Mouse (Mus musculus) inflammation-experienced regulatory T-cells (primary cell): Measurements from ENCODE around the gene Tmprss12. TPM values are rescaled to one million over a fixed set of nuclear protein-coding genes. Genes with fewer than 3 reads are reported as not detected.

Experiments used
- polyA plus RNA-seq, 2 experiments: library from polyadenylated mRNA; unstranded; fragments of 100-300 nt; shearing (Covaris generic); gene quantifications; one replicate each; pipeline ENCODE4 v1.2.1; 2017

Tmprss12 gene
- polyA plus RNA-seq = 1 to 10 TPM in 1 of 2 experiments, under 1 TPM in 1; 0.11 to 1.0 TPM

DNA sequence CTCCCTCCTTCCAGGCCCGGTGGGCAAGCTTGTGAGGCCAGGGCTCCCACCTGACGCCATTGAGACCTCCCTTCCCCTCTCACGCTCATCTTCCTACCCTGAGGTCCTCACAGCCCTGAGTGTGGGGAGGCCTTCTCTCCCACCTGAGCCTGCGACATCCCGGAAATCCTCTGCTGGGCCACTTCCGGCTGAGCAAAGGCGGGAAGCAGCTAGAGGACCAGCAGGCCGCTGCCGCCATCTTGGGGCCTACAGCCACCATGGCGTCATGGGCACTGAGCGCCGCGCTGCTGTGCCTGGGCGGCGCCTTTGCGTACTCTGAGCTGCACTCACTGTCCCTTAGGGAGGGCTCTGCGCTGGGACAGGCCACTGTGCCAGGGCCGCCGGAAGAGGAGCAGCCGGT, at the start of gene Tmprss12:
Gene Tmprss12, plus strand, starts transcription at position 212 of the 400 bp plus-strand sequence.

DNA sequence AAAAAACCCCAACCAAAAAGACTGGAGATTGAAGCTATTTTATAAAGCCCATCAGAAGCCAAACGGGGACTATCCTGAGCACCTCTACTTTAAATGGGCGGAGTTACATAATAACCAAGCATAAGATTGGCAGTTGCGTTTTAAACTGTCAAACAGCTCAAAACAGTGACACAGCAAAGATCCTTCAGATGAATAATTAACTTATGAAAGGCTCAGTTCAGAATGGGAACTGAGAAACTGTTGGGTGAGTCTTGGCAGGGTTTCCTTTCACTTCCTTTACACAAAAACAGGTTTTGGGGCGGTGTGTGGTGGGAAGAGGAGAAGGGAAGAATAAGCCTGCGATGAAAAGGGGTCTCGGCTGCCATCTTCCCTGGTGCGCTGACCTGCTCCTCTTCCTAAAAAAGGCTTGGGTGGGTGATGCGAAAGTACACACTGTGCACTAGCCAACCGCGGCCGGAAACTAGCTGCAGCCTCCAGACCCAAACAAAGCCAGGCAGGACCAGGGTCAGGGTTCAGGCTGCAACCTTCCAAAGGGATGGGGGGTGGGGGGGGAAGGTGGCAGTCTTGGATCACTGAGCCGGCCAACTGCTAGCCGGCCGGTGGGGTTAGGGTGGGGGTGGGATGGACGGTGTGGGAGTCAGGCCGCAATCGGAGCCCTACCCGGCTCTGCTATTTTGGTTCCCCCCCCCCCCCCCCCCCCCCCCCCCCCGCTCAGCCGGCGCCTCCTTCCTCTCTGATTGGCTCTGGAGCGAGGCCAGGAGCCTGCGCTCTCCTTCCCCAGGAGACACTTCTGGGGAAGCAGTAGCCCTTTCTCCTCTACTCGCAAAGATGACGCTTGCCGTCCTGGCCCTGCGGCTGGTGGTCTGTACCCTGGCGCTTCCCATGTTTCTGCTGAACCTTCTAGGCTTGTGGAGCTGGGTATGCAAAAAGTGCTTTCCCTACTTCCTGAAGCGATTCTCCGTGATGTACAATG, 23.7 kb downstream of the Tmprss12 start, which contains the start of gene Mettl7a1:
Gene Mettl7a1, plus strand, starts transcription at position 122 of the 973 bp plus-strand sequence.

DNA sequence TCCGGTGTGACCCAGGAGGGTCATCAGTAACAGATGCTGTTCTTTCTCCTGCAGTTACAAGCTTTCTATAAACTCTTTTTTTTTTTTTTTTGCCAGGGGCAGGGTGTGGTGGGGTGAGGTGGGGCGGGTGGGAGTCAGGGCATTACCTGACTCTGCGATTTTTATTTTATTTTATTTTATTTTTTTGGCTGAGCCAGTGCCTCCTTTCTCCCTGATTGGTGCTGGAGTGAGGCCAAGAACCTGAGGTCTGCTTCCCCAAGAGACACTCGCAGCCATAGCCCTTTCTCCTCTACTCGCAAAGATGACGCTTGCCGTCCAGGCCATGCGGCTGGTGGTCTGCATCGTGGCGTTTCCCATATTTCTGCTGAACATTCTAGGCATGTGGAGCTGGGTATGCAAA, 54.0 kb downstream of the Tmprss12 start, which contains the start of gene Mettl7a3:
Gene Mettl7a3, plus strand, starts transcription at position 301 of the 400 bp plus-strand sequence.

Other genes starting within 250 kb of the Tmprss12 start
- 10 to 100 TPM; 23.2 to 25.4 TPM for gene Dip2b, start 242.2 kb upstream of the Tmprss12 start, polyA plus RNA-seq
- gene Atf1, start 53.0 kb upstream of the Tmprss12 start, polyA plus RNA-seq = 10 to 100 TPM; 47.5 to 63.5 TPM
- gene Mettl7a1, start 23.3 kb downstream of the Tmprss12 start, polyA plus RNA-seq = 10 to 100 TPM in 1 of 2 experiments, 1 to 10 TPM in 1; 8.0 to 10.4 TPM
- under 1 TPM; 0.11 to 0.82 TPM for gene Mettl7a3, start 54.1 kb downstream of the Tmprss12 start, polyA plus RNA-seq
- 1 to 10 TPM in 1 of 2 experiments, not detected in 1; 1.9 TPM for gene Methig1, start 72.3 kb downstream of the Tmprss12 start, polyA plus RNA-seq
- not detected for gene Mettl7a2, start 72.4 kb downstream of the Tmprss12 start, polyA plus RNA-seq
- under 1 TPM in 1 of 2 experiments, not detected in 1; 0.78 TPM for gene Higd1c, start 83.7 kb downstream of the Tmprss12 start, polyA plus RNA-seq
- gene Gm5475, start 141.3 kb downstream of the Tmprss12 start, polyA plus RNA-seq = 1 to 10 TPM in 1 of 2 experiments, under 1 TPM in 1; 0.68 to 2.5 TPM
- gene Slc11a2, start 144.2 kb downstream of the Tmprss12 start, polyA plus RNA-seq = 10 to 100 TPM; 23.2 to 36.7 TPM
- gene Letmd1, start 188.2 kb downstream of the Tmprss12 start, polyA plus RNA-seq = 10 to 100 TPM; 38.1 to 40.7 TPM
- gene Csrnp2, start 214.7 kb downstream of the Tmprss12 start, polyA plus RNA-seq = 1 to 10 TPM; 4.3 to 8.5 TPM